Mouse (Mus musculus): ENCODE data around the gene Olfr61.
"Not testable (repeated sequence)": the region's sequence is repeated elsewhere in the genome, so short reads cannot be mapped to it uniquely, and the experiment has no call there.

Gene Olfr61

DNA sequence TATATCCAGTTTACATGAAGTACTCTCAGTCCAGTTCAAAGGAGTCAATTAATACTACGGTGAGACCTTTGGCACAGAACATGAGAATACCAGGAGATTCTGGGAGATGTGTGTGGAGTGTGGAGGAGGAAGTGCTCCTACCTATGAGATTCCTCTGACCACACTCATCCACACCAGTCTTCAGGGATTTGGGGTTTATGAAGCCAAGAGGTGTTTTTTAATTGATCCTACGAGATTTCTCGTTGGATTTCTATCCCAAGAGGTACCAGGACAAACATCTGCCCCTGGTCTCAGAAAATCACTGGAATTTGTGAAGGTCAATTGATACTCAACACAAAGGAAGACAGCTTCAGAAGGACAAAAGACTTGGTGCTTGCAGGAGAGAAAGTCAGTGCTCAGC is at the start of gene Olfr61:
Olfr61 (plus strand) TSS at position 301 of the 400 bp plus-strand sequence.
- DNase-seq: not testable (repeated sequence)

DNA sequence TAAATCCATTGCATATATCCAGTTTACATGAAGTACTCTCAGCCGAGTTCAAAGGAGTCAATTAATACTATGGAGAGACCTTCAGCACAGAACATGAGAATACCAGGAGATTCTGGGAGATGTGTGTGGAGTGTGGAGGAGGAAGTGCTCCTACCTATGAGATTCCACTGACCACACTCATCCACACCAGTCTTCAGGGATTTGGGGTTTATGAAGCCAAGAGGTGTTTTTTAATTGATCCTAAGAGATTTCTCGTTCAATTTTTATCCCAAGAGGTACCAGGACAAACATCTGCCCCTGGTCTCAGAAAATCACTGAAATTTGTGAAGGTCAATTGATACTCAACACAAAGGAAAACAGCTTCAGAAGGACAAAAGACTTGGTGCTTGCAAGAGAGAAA is 27.8 kb upstream of the Olfr61 start, which contains the start of gene Olfr46:
Olfr46 (plus strand) TSS at position 301 of the 400 bp plus-strand sequence.
- not testable (repeated sequence) for DNase-seq

DNA sequence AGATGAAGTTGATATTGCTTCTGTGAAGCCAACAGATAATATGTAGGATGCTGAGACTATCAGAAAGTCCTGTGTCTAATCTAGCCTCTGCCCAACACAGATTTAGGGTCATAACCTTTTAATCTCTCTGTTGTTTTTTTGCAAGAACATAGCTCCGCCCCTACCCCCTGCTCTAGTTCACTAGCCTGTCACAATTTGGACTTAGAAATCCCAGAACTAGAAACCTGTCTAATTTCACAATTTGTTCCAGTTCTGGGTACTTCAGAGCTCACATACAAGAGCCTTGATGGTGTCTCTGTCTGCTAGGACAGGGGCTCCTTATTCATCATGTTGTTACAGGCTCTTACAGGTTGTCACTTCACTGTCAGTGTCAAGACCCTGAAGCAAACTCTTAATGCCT is 1.8 kb downstream of the Olfr61 start:
- DNase-seq: no peak

DNA sequence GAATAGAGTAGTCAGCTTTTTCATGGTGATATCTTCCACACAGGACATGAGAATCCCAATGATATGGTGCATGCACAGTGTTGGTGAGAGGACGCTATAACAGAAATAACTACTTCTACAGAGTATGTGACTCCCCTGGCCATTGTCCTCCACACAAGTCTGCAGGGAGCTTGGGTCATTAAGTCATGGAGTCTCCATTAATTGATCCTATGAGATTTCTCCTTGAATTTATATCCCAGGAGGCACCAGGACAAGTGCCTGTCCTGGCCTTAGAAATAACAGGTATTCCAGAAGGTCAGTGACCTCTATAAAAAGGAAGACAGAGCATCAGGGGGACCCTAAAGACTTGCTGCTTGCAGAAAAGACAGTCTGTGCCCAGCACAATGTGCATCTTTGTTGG is 17.4 kb downstream of the Olfr61 start, which contains the start of gene Olfr53:
Olfr53 (plus strand) TSS at position 301 of the 400 bp plus-strand sequence.
- DNase-seq: no peak

DNA sequence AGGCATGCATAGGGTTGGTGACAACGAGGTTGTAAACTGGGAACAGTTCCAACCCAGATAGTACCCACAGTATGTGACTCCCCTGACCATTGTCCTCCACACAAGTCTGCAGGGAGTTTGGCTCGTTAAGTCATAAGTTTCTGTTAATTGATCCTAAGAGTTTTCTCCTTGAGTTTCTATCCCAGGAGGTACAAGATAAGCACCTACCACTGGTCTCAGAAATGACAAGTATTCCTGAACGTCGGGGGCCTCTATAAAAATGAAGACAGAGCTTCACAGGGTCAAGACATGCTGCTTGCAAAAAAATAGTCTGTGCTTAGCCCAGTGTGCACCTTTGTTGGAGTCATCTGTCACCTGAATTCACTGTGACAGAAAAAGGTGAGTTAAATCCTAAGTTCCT is 30.9 kb downstream of the Olfr61 start, which contains the start of gene Olfr539:
Olfr539 (plus strand) TSS at position 301 of the 400 bp plus-strand sequence.
- no peak for DNase-seq

DNA sequence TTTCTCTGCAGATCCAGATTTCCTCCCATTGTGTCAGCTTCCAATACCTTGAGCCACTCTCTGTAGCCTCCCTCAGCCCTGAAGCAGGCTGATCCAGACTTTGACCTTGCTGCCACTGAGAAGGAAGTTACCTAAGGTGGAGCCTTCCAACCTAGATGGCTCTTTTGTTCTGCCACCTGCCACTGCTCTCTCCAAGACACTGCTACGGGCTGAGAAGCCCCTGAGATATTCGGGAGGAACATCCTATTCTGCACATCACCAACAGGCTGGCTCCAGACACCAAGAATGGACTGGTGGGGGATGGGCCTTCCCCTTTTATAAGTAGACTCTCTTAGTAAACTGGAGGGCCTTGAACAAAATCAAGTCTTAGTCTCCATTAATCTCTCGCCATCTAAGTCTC is 41.9 kb downstream of the Olfr61 start:
- DNase-seq: not testable (repeated sequence)

DNA sequence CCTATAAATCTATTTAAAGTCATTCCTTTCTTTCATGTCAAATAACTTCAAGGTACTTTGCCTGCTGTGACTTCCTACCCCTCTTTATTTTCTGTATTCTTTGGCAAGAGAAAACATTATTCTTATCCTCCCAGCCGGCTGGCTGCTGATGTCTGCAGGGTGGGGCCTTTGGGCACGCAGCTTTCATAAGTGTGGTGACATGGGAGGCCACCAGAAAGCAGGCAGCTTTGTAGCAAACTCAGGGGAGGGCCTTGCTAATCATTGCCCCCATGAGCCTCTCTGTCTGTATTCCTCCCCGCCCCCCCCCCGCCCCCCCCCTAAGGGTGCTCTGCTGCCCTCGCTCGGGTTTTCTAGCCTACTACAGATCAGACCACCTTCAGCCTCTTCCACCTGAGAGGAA is 47.1 kb downstream of the Olfr61 start:
- no peak for DNase-seq

DNA sequence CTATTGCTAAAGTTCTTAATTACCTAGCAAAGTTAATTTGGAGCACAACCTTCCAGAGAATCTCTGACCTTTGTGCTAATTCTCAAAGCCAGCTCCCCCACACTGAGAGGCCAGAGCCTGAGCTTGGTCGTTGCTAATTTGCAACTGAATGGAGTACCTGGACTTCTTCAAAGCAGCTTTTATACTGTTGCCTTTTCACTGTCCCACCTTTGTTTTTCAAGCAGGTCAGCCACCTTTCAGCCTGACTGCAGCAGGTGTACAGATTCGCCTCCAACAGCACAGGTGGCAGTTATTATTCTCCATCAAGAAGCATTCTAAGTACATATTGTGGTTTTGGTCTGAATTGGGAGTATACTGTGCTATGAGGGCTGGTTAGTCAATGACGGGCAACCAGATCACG is 50.8 kb downstream of the Olfr61 start:
- not testable (repeated sequence) for DNase-seq

DNA sequence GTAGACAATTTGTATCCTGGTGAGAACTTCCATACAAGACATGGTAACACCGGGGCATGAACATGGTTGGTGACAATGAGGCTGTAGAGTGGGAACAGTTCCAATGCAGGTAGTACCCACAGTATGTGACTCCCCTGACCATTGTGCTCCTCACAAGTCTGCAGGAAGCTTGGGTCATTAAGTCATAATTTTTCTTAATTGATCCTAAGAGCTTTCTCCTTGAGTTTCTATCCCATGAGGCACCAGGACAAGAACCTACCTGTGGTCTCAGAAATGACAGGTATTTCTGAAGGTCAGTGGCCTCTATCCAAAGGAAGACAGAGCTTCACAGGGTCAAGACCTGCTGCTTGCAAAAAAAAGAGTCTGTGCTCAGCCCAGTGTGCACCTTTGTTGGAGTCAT is 52.9 kb downstream of the Olfr61 start, which contains the start of gene Olfr45:
Olfr45 (plus strand) TSS at position 301 of the 400 bp plus-strand sequence.
- DNase-seq: no peak
